Mouse (Mus musculus): ENCODE measurements around the gene Smim10l1. TPM values are rescaled to one million over a fixed set of nuclear protein-coding genes. Genes with fewer than 3 reads are reported as not detected.
A peak's percentile ranks its signal among the peaks of the same experiment; 100 is the strongest.

Smim10l1 gene
- polyA plus RNA-seq (2015; fragmentation: Nextera tagmentation; extraction: Ambion mirVana), result 120 and 134 TPM in 2 replicates

GRCm38 (mm10) chr6:133104609-133104921 is at the start of gene Smim10l1:
Smim10l1 (plus strand) TSS chr6:133104909.
- Histone ChIP-seq H3K4me3 (peak within 1 kb of the TSS; percentile 77), H3K27me3 (no peaks in the 10 kb centered on the region), H3K4me1 (replicated peaks) (peaks cover 13% of the 10 kb centered on the region), H3K27ac (replicated peaks) (peak within 1 kb of the TSS; percentile 99), H3K4me2 (peak within 1 kb of the TSS; percentile 62), H3K9me3 (no peaks in the 10 kb centered on the region), H3K9ac (peak within 1 kb of the TSS; percentile 98), H3K36me3 (peaks cover 12% of the 10 kb centered on the region; the same call in 1 of the 2 replicates)
- no peak for ATAC-seq (ENCODE audit: low read depth)

GRCm38 (mm10) chr6:133055716-133056115 is 49.0 kb upstream of the Smim10l1 start, which contains the start of gene Tas2r140:
Tas2r140 (minus strand) TSS chr6:133055816.
- no peaks in the 10 kb centered on the region for H3K9me3 ChIP-seq
- H3K9ac ChIP-seq, result no peak within 1 kb of the TSS
- no peak within 1 kb of the TSS for H3K4me3 ChIP-seq
- no peaks in the 10 kb centered on the region for H3K36me3 ChIP-seq
- ATAC-seq (ENCODE audit: low read depth), result no peak
- H3K4me1 ChIP-seq (replicated peaks), result no peaks in the 10 kb centered on the region
- no peak within 1 kb of the TSS for H3K4me2 ChIP-seq
- no peaks in the 10 kb centered on the region for H3K27me3 ChIP-seq
- no peak within 1 kb of the TSS for H3K27ac ChIP-seq (replicated peaks)

- Histone ChIP-seq H3K9ac (no peak overlapping the region), H3K4me1 (replicated peaks) (no peaks in the 10 kb centered on the region), H3K36me3 (no peaks in the 10 kb centered on the region), H3K27ac (replicated peaks) (no peak overlapping the region), H3K27me3 (no peaks in the 10 kb centered on the region), H3K4me2 (no peak overlapping the region), H3K9me3 (no peaks in the 10 kb centered on the region), H3K4me3 (no peak overlapping the region)
- no peak for ATAC-seq (ENCODE audit: low read depth)
- 78% methylated on average over 8 of the region's 8 CpGs for WGBS
These were observed 12.5 kb upstream of the Smim10l1 start for GRCm38 (mm10) chr6:133092226-133092625.

- Histone ChIP-seq H3K9ac (no peak overlapping the region), H3K36me3 (peaks cover 1% of the 10 kb centered on the region; the same call in 1 of the 2 replicates), H3K27ac (replicated peaks) (no peak overlapping the region), H3K4me2 (no peak overlapping the region), H3K27me3 (no peaks in the 10 kb centered on the region), H3K4me1 (replicated peaks) (peaks cover 12% of the 10 kb centered on the region), H3K9me3 (no peaks in the 10 kb centered on the region), H3K4me3 (no peak overlapping the region)
- ATAC-seq (ENCODE audit: low read depth), result no peak
- 67% methylated on average over 1 of the region's 1 CpGs for WGBS
These were observed 2.3 kb upstream of the Smim10l1 start for GRCm38 (mm10) chr6:133102430-133102829.

GRCm38 (mm10) chr6:133104922-133105859 is 482 bp downstream of the Smim10l1 start:
- no peaks in the 10 kb centered on the region for H3K9me3 ChIP-seq
- H3K27me3 ChIP-seq, result no peaks in the 10 kb centered on the region
- peaks cover 13% of the 10 kb centered on the region for H3K4me1 ChIP-seq (replicated peaks)
- H3K4me2 ChIP-seq, result peak overlapping the region; percentile 62
- H3K4me3 ChIP-seq, result peak overlapping the region; percentile 77
- peak overlapping the region; percentile 98 for H3K9ac ChIP-seq
- peaks cover 18% of the 10 kb centered on the region for H3K36me3 ChIP-seq
- H3K27ac ChIP-seq (replicated peaks), result peak overlapping the region; percentile 99
- 1% methylated on average over 62 of the region's 62 CpGs for WGBS
- ATAC-seq (ENCODE audit: low read depth), result peak; percentile 99

Other genes starting within 250 kb of the Smim10l1 start
- gene Tas2r116, start 249.5 kb upstream of the Smim10l1 start, polyA plus RNA-seq (2015; fragmentation: Nextera tagmentation; extraction: Ambion mirVana), result not detected in 2 replicates
- gene Tas2r110, start 236.9 kb upstream of the Smim10l1 start, polyA plus RNA-seq (2015; fragmentation: Nextera tagmentation; extraction: Ambion mirVana), result not detected in 2 replicates
- gene Tas2r113, start 211.9 kb upstream of the Smim10l1 start, polyA plus RNA-seq (2015; fragmentation: Nextera tagmentation; extraction: Ambion mirVana), result not detected in 2 replicates
- gene Tas2r125, start 195.3 kb upstream of the Smim10l1 start, polyA plus RNA-seq (2015; fragmentation: Nextera tagmentation; extraction: Ambion mirVana), result 0.49 TPM in 1 of 2 replicates, not detected in the other
- not detected in 2 replicates for gene Tas2r129, start 153.8 kb upstream of the Smim10l1 start, polyA plus RNA-seq (2015; fragmentation: Nextera tagmentation; extraction: Ambion mirVana)
- gene Tas2r131, start 147.0 kb upstream of the Smim10l1 start, polyA plus RNA-seq (2015; fragmentation: Nextera tagmentation; extraction: Ambion mirVana), result not detected in 2 replicates
- not detected in 2 replicates for gene Tas2r109, start 123.9 kb upstream of the Smim10l1 start, polyA plus RNA-seq (2015; fragmentation: Nextera tagmentation; extraction: Ambion mirVana)
- gene Tas2r103, start 67.8 kb upstream of the Smim10l1 start, polyA plus RNA-seq (2015; fragmentation: Nextera tagmentation; extraction: Ambion mirVana), result not detected in 2 replicates
- not detected in 2 replicates for gene Tas2r140, start 49.1 kb upstream of the Smim10l1 start, polyA plus RNA-seq (2015; fragmentation: Nextera tagmentation; extraction: Ambion mirVana)
- not detected in 2 replicates for gene 5530400C23Rik, start 187.3 kb downstream of the Smim10l1 start, polyA plus RNA-seq (2015; fragmentation: Nextera tagmentation; extraction: Ambion mirVana)